Mouse (Mus musculus): ENCODE measurements around the gene Klk13.
"Not testable (repeated sequence)": the region's sequence is repeated elsewhere in the genome, so short reads cannot be mapped to it uniquely, and the experiment has no call there.

The Klk13 gene

GRCm38 (mm10) chr7:43712267-43712666 is at the start of gene Klk13:
Gene Klk13 (plus strand): TSS chr7:43712567.
- no peak for DNase-seq (ENCODE audit: extremely low read depth, insufficient read length, low spot score)

- DNase-seq (ENCODE audit: extremely low read depth, insufficient read length, low spot score), result peak; percentile 60
These were observed 49.6 kb upstream of the Klk13 start for GRCm38 (mm10) chr7:43662804-43663203.

GRCm38 (mm10) chr7:43667221-43667620 is 45.1 kb upstream of the Klk13 start:
- not testable (repeated sequence) for DNase-seq (ENCODE audit: extremely low read depth, insufficient read length, low spot score)

GRCm38 (mm10) chr7:43668582-43668981 is 43.8 kb upstream of the Klk13 start:
- DNase-seq (ENCODE audit: extremely low read depth, insufficient read length, low spot score), result no peak

GRCm38 (mm10) chr7:43671064-43671808 is 41.1 kb upstream of the Klk13 start:
- no peak for DNase-seq (ENCODE audit: extremely low read depth, insufficient read length, low spot score)

GRCm38 (mm10) chr7:43671809-43672580 is 40.4 kb upstream of the Klk13 start, which contains the start of gene Ctu1:
Gene Ctu1 (plus strand): TSS chr7:43672016.
- peak; percentile 87 for DNase-seq (ENCODE audit: extremely low read depth, insufficient read length, low spot score)

GRCm38 (mm10) chr7:43672581-43673260 is 39.6 kb upstream of the Klk13 start:
- DNase-seq (ENCODE audit: extremely low read depth, insufficient read length, low spot score), result no peak

- DNase-seq (ENCODE audit: extremely low read depth, insufficient read length, low spot score), result peak; percentile 30
These were observed 37.3 kb upstream of the Klk13 start for GRCm38 (mm10) chr7:43675091-43675490.

GRCm38 (mm10) chr7:43678517-43678916 is 33.9 kb upstream of the Klk13 start:
- DNase-seq (ENCODE audit: extremely low read depth, insufficient read length, low spot score), result no peak

GRCm38 (mm10) chr7:43680960-43681359 is 31.4 kb upstream of the Klk13 start:
- no peak for DNase-seq (ENCODE audit: extremely low read depth, insufficient read length, low spot score)

- DNase-seq (ENCODE audit: extremely low read depth, insufficient read length, low spot score), result not testable (repeated sequence)
These were observed 29.9 kb upstream of the Klk13 start for GRCm38 (mm10) chr7:43682511-43682910.

GRCm38 (mm10) chr7:43685088-43685487 is 27.3 kb upstream of the Klk13 start:
- DNase-seq (ENCODE audit: extremely low read depth, insufficient read length, low spot score), result no peak

- DNase-seq (ENCODE audit: extremely low read depth, insufficient read length, low spot score), result no peak
These were observed 22.2 kb upstream of the Klk13 start, which contains the start of gene Klk14 for GRCm38 (mm10) chr7:43690118-43690517. Gene Klk14 (plus strand): TSS chr7:43690418.

- no peak for DNase-seq (ENCODE audit: extremely low read depth, insufficient read length, low spot score)
These were observed 2.3 kb upstream of the Klk13 start for GRCm38 (mm10) chr7:43710031-43710430.

GRCm38 (mm10) chr7:43712917-43713316 is 550 bp downstream of the Klk13 start:
- no peak for DNase-seq (ENCODE audit: extremely low read depth, insufficient read length, low spot score)

- DNase-seq (ENCODE audit: extremely low read depth, insufficient read length, low spot score), result no peak
These were observed 1.5 kb downstream of the Klk13 start for GRCm38 (mm10) chr7:43713741-43714351.

- no peak for DNase-seq (ENCODE audit: extremely low read depth, insufficient read length, low spot score)
These were observed 35.4 kb downstream of the Klk13 start for GRCm38 (mm10) chr7:43747788-43748187.

GRCm38 (mm10) chr7:43752806-43753205 is 40.4 kb downstream of the Klk13 start:
- no peak for DNase-seq (ENCODE audit: extremely low read depth, insufficient read length, low spot score)

GRCm38 (mm10) chr7:43766484-43766883 is 54.1 kb downstream of the Klk13 start:
- DNase-seq (ENCODE audit: extremely low read depth, insufficient read length, low spot score), result no peak

- no peak for DNase-seq (ENCODE audit: extremely low read depth, insufficient read length, low spot score)
These were observed 56.2 kb downstream of the Klk13 start, which contains the start of gene Klk12 for GRCm38 (mm10) chr7:43768597-43768996. Gene Klk12 (plus strand): TSS chr7:43768897.

- DNase-seq (ENCODE audit: extremely low read depth, insufficient read length, low spot score), result no peak
These were observed 57.3 kb downstream of the Klk13 start for GRCm38 (mm10) chr7:43769636-43770035.
